Mouse (Mus musculus): ENCODE data around the gene Syna. TPM values are rescaled to one million over a fixed set of nuclear protein-coding genes. Genes with fewer than 3 reads are reported as not detected.

Syna gene
- polyA plus RNA-seq, 1 experiment from 2014 or later, result 0.10 TPM

DNA sequence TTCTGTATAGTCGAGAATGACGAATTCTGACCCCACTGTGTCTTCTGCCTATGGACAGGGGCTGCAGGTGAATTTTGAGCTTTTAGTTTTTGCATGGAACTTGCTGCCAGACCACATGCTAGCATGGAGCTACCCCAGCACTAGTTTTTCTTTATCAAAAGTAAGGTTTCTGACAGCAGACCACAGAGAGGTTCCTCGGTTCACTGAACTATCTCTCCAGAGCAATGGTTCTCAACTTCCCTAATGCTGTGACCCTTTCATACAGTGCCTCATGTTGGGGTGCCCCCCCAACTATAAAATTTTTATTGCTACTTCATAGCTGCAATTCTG lies 23.9 kb upstream of the Syna start:
- Histone ChIP-seq H3K4me3 (replicated peaks; ENCODE audit: low read length) (peak overlapping the region; percentile 100), H3K4me1 (ENCODE audit: control insufficient read depth, insufficient read depth, low read length) (peaks cover 11% of the 10 kb centered on the region), H3K9ac (ENCODE audit: low read length) (0 out of 2 replicates have a peak overlapping the region, but pooled peaks have one; percentile 94), H3K36me3 (ENCODE audit: control insufficient read depth, insufficient read depth, low read length) (no peaks in the 10 kb centered on the region), H3K9me3 (replicated peaks; ENCODE audit: control insufficient read depth, low read length) (no peaks in the 10 kb centered on the region), H3K27ac (ENCODE audit: low read length) (no peak overlapping the region), H3K4me2 (ENCODE audit: low read depth, low read length) (peak overlapping the region; percentile 94), H3K27me3 (ENCODE audit: control insufficient read depth, insufficient read depth, low read length) (no peaks in the 10 kb centered on the region)
- no peak for ATAC-seq (ENCODE audit: insufficient read depth, low FRiP score)
- 65% methylated on average over 3 of the region's 3 CpGs for WGBS

DNA sequence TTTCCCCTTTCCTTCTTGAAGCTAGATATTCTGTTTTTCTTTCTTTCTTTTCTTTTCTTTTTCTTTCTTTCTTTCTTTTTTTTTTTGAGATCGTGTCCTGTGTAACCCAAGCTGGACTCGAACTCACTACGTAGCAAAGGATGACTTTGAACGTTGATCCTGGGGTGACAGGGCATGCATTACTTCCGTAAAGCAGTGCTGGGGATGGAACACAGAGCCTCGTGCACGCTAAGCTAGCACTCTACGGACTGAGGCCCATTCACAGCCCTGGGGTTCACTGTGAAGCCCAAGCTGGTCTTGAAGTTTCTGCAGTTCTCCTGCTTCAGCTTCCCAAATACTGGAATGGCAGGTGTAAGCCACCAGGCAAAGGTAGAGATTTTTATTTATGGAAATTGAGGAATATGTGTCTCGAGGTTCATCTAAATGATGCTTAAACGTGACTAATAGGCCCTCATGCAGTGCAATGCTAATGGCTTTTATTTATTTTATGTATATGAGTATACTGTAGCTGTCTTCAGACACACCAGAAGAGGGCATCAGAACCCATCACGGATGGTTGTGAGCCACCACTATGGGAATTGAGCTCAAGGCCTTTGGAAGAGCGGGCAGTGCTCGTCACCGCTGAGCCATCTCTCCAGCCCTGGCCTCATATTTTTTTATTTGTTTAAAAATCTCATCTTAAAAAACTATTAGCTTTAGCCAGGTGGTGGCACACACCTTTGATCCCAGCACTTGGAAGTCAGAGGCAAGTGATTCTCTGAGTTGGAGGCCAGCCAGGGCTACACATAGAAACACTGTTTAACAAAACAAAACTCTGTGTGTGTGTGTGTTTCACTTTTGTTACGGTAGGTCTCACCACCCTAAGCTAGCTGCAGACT lies 23.3 kb upstream of the Syna start:
- Histone ChIP-seq H3K27me3 (ENCODE audit: control insufficient read depth, insufficient read depth, low read length) (no peaks in the 10 kb centered on the region), H3K9ac (ENCODE audit: low read length) (peak overlapping the region; percentile 94), H3K9me3 (replicated peaks; ENCODE audit: control insufficient read depth, low read length) (no peaks in the 10 kb centered on the region), H3K4me3 (replicated peaks; ENCODE audit: low read length) (peak overlapping the region; percentile 100), H3K4me1 (ENCODE audit: control insufficient read depth, insufficient read depth, low read length) (peaks cover 11% of the 10 kb centered on the region), H3K36me3 (ENCODE audit: control insufficient read depth, insufficient read depth, low read length) (no peaks in the 10 kb centered on the region), H3K4me2 (ENCODE audit: low read depth, low read length) (peak overlapping the region; percentile 94), H3K27ac (ENCODE audit: low read length) (peak overlapping the region; percentile 46; the same call in 1 of the 2 replicates)
- 23% methylated on average over 15 of the region's 15 CpGs for WGBS
- no peak for ATAC-seq (ENCODE audit: insufficient read depth, low FRiP score)

DNA sequence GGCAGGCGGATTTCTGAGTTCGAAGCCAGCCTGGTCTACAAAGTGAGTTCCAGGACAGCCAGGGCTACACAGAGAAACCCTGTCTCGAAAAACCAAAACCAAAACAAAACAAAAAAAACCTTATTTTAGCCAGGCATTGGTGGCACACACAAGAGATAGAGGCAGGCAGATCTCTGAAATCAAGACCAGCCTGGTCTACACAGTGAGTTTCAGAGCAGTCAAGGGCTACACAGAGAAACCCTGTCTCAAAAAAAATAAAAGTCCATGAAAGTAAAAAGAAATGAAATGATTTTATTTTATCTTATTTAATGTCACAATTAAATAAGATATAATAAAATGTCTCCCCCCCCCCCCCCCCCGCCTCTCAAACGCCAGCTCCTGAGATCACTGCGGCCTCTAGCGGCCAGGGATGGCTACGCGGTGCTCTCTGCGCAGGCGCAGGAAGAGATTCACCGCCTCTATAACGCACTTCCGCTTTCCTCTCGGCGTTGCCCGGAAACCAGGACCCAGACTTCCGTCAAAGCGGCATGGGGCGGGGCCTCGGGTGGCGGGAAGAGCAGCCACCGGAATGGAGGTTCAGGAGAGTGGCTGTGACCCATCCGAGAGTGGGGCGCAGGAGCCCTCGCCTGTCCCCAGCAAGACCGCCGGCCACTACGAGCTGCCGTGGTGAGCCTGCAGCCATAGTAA lies 22.4 kb upstream of the Syna start:
- WGBS, result 8% methylated on average over 29 of the region's 30 CpGs
- peak overlapping the region; percentile 94 for H3K9ac ChIP-seq (ENCODE audit: low read length)
- H3K9me3 ChIP-seq (replicated peaks; ENCODE audit: control insufficient read depth, low read length), result no peaks in the 10 kb centered on the region
- H3K27me3 ChIP-seq (ENCODE audit: control insufficient read depth, insufficient read depth, low read length), result no peaks in the 10 kb centered on the region
- H3K4me2 ChIP-seq (ENCODE audit: low read depth, low read length), result peak overlapping the region; percentile 94
- H3K4me3 ChIP-seq (replicated peaks; ENCODE audit: low read length), result peak overlapping the region; percentile 100
- peak; percentile 95 for ATAC-seq (ENCODE audit: insufficient read depth, low FRiP score)
- peaks cover 11% of the 10 kb centered on the region for H3K4me1 ChIP-seq (ENCODE audit: control insufficient read depth, insufficient read depth, low read length)
- no peaks in the 10 kb centered on the region for H3K36me3 ChIP-seq (ENCODE audit: control insufficient read depth, insufficient read depth, low read length)
- peak overlapping the region; percentile 46 for H3K27ac ChIP-seq (ENCODE audit: low read length)

DNA sequence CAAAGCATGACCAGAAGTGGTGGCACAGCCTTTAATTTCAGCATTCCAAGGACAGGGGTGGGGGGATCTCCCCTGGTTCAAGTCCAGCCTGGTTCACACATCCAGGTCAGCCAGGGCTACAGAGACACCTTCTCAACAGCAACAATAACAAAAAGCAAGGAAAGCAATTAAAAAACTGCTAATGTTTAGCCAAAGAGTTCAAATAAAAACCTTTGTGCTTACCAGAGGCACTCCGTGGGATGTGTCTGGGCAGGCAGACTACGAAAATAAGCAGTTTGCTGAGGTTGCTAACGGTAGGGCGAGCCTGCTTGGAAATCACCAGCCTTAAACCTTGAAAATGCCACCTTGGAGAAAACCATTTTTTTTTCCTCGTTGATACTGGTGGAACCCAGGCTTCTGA lies 21.2 kb upstream of the Syna start, which contains the start of gene Rfc2:
Gene Rfc2, plus strand, starts transcription at position 221 of the 400 bp plus-strand sequence.
- no peaks in the 10 kb centered on the region for H3K36me3 ChIP-seq (ENCODE audit: control insufficient read depth, insufficient read depth, low read length)
- H3K27me3 ChIP-seq (ENCODE audit: control insufficient read depth, insufficient read depth, low read length), result no peaks in the 10 kb centered on the region
- H3K9ac ChIP-seq (ENCODE audit: low read length), result no peak within 1 kb of the TSS; the same call in 1 of the 2 replicates
- no peak within 1 kb of the TSS for H3K4me3 ChIP-seq (replicated peaks; ENCODE audit: low read length)
- peaks cover 11% of the 10 kb centered on the region for H3K4me1 ChIP-seq (ENCODE audit: control insufficient read depth, insufficient read depth, low read length)
- H3K27ac ChIP-seq (ENCODE audit: low read length), result peak within 1 kb of the TSS; percentile 55
- no peak within 1 kb of the TSS for H3K4me2 ChIP-seq (ENCODE audit: low read depth, low read length)
- no peak for ATAC-seq (ENCODE audit: insufficient read depth, low FRiP score)
- no peaks in the 10 kb centered on the region for H3K9me3 ChIP-seq (replicated peaks; ENCODE audit: control insufficient read depth, low read length)
- 79% methylated on average over 5 of the region's 5 CpGs for WGBS

DNA sequence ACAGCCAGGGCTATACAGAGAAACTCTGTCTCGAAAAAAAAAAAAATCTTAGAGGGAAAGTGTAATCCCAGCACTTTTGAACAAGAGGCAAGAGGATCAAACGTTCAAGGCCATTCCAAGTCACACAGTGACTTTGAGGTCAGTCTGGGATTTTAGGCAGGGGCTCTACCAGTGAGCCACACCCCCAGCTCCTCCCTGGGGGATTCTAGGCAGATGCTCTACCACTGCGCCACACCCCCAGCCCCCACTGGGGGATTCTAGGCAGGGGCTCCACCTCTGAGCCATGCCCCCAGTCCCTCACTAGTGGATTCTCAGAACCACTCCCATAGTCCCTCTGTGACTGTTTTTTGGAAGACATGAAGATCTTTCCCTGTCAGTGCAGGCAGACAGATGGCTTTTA lies 19.2 kb upstream of the Syna start:
- no peak overlapping the region for H3K9ac ChIP-seq (ENCODE audit: low read length)
- H3K36me3 ChIP-seq (ENCODE audit: control insufficient read depth, insufficient read depth, low read length), result no peaks in the 10 kb centered on the region
- 67% methylated on average over 3 of the region's 3 CpGs for WGBS
- H3K4me2 ChIP-seq (ENCODE audit: low read depth, low read length), result no peak overlapping the region
- no peak overlapping the region for H3K4me3 ChIP-seq (replicated peaks; ENCODE audit: low read length)
- ATAC-seq (ENCODE audit: insufficient read depth, low FRiP score), result no peak
- H3K27ac ChIP-seq (ENCODE audit: low read length), result no peak overlapping the region
- H3K9me3 ChIP-seq (replicated peaks; ENCODE audit: control insufficient read depth, low read length), result no peaks in the 10 kb centered on the region
- peaks cover 11% of the 10 kb centered on the region for H3K4me1 ChIP-seq (ENCODE audit: control insufficient read depth, insufficient read depth, low read length)
- H3K27me3 ChIP-seq (ENCODE audit: control insufficient read depth, insufficient read depth, low read length), result no peaks in the 10 kb centered on the region

DNA sequence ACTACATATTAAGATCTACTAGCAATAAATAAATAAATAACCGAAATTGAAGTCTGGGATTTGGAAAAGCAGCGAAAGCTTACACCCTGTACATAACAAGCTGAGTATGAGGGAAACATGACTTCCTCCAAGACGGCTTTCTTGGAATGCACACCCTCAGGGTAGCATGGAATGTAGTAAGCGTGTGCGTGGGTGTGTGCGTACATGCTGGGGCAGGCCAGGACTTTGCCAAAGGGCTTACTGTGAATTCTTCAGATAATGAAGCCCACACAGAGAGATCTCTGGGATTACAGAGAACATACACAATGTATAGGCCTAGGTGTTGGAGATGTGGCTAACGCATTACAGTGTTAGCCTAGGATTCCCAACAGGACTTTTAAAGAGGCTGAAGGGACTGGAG lies 17.6 kb upstream of the Syna start:
- H3K4me3 ChIP-seq (replicated peaks; ENCODE audit: low read length), result no peak overlapping the region
- no peaks in the 10 kb centered on the region for H3K9me3 ChIP-seq (replicated peaks; ENCODE audit: control insufficient read depth, low read length)
- H3K27ac ChIP-seq (ENCODE audit: low read length), result peak overlapping the region; percentile 29; the same call in 1 of the 2 replicates
- no peak overlapping the region for H3K9ac ChIP-seq (ENCODE audit: low read length)
- 0 out of 2 replicates have a peak, but pooled peaks have one; percentile 23 for ATAC-seq (ENCODE audit: insufficient read depth, low FRiP score)
- no peaks in the 10 kb centered on the region for H3K27me3 ChIP-seq (ENCODE audit: control insufficient read depth, insufficient read depth, low read length)
- WGBS, result 70% methylated on average over 7 of the region's 7 CpGs
- no peaks in the 10 kb centered on the region for H3K36me3 ChIP-seq (ENCODE audit: control insufficient read depth, insufficient read depth, low read length)
- peaks cover 1% of the 10 kb centered on the region; the same call in 1 of the 2 replicates for H3K4me1 ChIP-seq (ENCODE audit: control insufficient read depth, insufficient read depth, low read length)
- no peak overlapping the region for H3K4me2 ChIP-seq (ENCODE audit: low read depth, low read length)

DNA sequence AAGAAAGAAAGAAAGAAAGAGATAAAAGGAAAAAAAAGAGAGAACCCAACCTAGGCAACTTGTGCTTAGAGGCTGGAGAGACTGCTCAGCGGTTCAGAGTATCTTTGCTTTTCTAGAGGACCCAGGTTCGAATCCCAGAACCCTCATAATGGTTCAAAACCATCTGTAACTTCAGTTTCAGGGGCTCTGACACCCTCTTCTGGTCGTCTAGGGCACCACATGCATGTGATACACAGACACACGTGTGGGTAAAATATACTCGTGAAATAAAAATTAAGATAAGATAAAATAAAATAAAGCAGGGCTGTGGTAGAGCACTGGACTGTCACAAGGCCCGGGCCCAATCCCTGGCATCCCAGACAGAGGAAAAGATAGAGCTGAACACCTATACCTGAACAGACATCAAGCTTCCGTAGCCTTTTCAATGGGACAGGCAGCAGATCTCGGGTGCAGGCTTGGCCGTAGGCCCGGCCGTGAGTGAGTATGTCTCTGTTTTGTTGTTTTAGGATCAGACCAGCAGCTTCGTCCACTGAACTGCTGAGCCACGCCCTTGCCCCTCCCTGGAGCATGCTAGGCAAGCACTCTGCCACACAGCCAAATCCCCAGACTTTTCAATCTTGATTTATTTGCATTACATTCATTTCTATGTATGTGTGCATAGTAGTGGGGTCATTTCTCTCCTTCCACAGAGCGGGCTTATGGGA lies 16.7 kb upstream of the Syna start:
- H3K36me3 ChIP-seq (ENCODE audit: control insufficient read depth, insufficient read depth, low read length), result no peaks in the 10 kb centered on the region
- H3K4me3 ChIP-seq (replicated peaks; ENCODE audit: low read length), result no peak overlapping the region
- no peaks in the 10 kb centered on the region for H3K27me3 ChIP-seq (ENCODE audit: control insufficient read depth, insufficient read depth, low read length)
- peak overlapping the region; percentile 33; the same call in 1 of the 2 replicates for H3K27ac ChIP-seq (ENCODE audit: low read length)
- no peak overlapping the region for H3K4me2 ChIP-seq (ENCODE audit: low read depth, low read length)
- H3K9ac ChIP-seq (ENCODE audit: low read length), result no peak overlapping the region
- peaks cover 3% of the 10 kb centered on the region; the same call in 1 of the 2 replicates for H3K4me1 ChIP-seq (ENCODE audit: control insufficient read depth, insufficient read depth, low read length)
- no peaks in the 10 kb centered on the region for H3K9me3 ChIP-seq (replicated peaks; ENCODE audit: control insufficient read depth, low read length)
- no peak for ATAC-seq (ENCODE audit: insufficient read depth, low FRiP score)
- WGBS, result 65% methylated on average over 14 of the region's 14 CpGs

DNA sequence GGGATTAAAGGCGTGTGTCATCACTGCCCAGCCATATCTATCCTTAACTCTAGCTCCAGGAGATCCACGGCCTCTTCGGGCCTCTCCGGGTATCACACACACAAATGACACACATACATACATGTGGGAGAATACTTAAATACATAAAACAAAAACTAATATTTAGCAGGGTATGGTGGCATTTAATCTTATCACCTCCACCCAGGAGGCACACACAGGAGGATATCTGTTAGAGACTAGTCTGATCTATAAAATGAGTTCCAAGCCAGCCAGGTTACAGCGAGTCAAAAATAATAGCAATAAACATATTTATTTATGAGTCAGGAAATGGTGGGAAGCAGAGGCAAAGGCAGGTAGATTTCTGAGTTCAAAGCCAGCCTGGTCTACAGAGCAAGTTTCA lies 15.9 kb upstream of the Syna start:
- Histone ChIP-seq H3K36me3 (ENCODE audit: control insufficient read depth, insufficient read depth, low read length) (no peaks in the 10 kb centered on the region), H3K4me3 (replicated peaks; ENCODE audit: low read length) (no peak overlapping the region), H3K4me2 (ENCODE audit: low read depth, low read length) (no peak overlapping the region), H3K4me1 (ENCODE audit: control insufficient read depth, insufficient read depth, low read length) (peaks cover 3% of the 10 kb centered on the region; the same call in 1 of the 2 replicates), H3K27me3 (ENCODE audit: control insufficient read depth, insufficient read depth, low read length) (no peaks in the 10 kb centered on the region), H3K9ac (ENCODE audit: low read length) (no peak overlapping the region), H3K9me3 (replicated peaks; ENCODE audit: control insufficient read depth, low read length) (no peaks in the 10 kb centered on the region), H3K27ac (ENCODE audit: low read length) (no peak overlapping the region)
- 91% methylated on average over 5 of the region's 5 CpGs for WGBS
- no peak for ATAC-seq (ENCODE audit: insufficient read depth, low FRiP score)

Measured in stomach, embryonic 16.5 days (tissue).